Mouse (Mus musculus): Measurements from ENCODE around the gene Tbc1d2. TPM values are rescaled to one million over a fixed set of nuclear protein-coding genes. Genes with fewer than 3 reads are reported as not detected.
A peak's percentile ranks its signal among the peaks of the same experiment; 100 is the strongest.

Gene Tbc1d2
- polyA plus RNA-seq, 1 experiment: 1.0 TPM

GRCm38 (mm10) chr4:46562037-46562436, 88.0 kb downstream of the Tbc1d2 start:
- H3K4me3 ChIP-seq (ENCODE audit: extremely low read depth, insufficient read depth, insufficient read length): no peak overlapping the region
- H3K27me3 ChIP-seq (ENCODE audit: control insufficient read depth, insufficient read depth, low read length): no peaks in the 10 kb centered on the region
- TF ChIP-seq POLR2A (IDR thresholded peaks at IDR 0.05; ENCODE audit: low read depth, low read length) (no peak), CTCF (IDR thresholded peaks at IDR 0.05; ENCODE audit: extremely low read depth, insufficient read depth, insufficient read length, insufficient replicate concordance) (no peak)
- H3K36me3 ChIP-seq (ENCODE audit: control insufficient read depth, insufficient read depth, low read length): peaks cover 7% of the 10 kb centered on the region
- no peak overlapping the region for H3K27ac ChIP-seq (ENCODE audit: insufficient read depth, low read length)
- 79% methylated on average over 5 of the region's 5 CpGs for WGBS
- DNase-seq (ENCODE audit: low read depth in 1 of 2, low spot score in 2 of 2): no peak
- H3K4me1 ChIP-seq (ENCODE audit: control insufficient read depth, insufficient read depth, insufficient read length): peaks cover 42% of the 10 kb centered on the region; the same call in 1 of the 2 replicates

GRCm38 (mm10) chr4:46560069-46560705, 89.8 kb downstream of the Tbc1d2 start:
- whole genome bisulfite sequencing: 91% methylated on average over 14 of the region's 14 CpGs
- Histone ChIP-seq H3K4me1 (ENCODE audit: control insufficient read depth, insufficient read depth, insufficient read length) (peaks cover 38% of the 10 kb centered on the region), H3K27ac (ENCODE audit: insufficient read depth, low read length) (no peak overlapping the region), H3K27me3 (ENCODE audit: control insufficient read depth, insufficient read depth, low read length) (no peaks in the 10 kb centered on the region), H3K36me3 (ENCODE audit: control insufficient read depth, insufficient read depth, low read length) (peaks cover 7% of the 10 kb centered on the region), H3K4me3 (ENCODE audit: extremely low read depth, insufficient read depth, insufficient read length) (no peak overlapping the region)
- TF ChIP-seq POLR2A (IDR thresholded peaks at IDR 0.05; ENCODE audit: low read depth, low read length) (no peak), CTCF (IDR thresholded peaks at IDR 0.05; ENCODE audit: extremely low read depth, insufficient read depth, insufficient read length, insufficient replicate concordance) (no peak)
- no peak for DNase-seq (ENCODE audit: low read depth in 1 of 2, low spot score in 2 of 2)

DNA sequence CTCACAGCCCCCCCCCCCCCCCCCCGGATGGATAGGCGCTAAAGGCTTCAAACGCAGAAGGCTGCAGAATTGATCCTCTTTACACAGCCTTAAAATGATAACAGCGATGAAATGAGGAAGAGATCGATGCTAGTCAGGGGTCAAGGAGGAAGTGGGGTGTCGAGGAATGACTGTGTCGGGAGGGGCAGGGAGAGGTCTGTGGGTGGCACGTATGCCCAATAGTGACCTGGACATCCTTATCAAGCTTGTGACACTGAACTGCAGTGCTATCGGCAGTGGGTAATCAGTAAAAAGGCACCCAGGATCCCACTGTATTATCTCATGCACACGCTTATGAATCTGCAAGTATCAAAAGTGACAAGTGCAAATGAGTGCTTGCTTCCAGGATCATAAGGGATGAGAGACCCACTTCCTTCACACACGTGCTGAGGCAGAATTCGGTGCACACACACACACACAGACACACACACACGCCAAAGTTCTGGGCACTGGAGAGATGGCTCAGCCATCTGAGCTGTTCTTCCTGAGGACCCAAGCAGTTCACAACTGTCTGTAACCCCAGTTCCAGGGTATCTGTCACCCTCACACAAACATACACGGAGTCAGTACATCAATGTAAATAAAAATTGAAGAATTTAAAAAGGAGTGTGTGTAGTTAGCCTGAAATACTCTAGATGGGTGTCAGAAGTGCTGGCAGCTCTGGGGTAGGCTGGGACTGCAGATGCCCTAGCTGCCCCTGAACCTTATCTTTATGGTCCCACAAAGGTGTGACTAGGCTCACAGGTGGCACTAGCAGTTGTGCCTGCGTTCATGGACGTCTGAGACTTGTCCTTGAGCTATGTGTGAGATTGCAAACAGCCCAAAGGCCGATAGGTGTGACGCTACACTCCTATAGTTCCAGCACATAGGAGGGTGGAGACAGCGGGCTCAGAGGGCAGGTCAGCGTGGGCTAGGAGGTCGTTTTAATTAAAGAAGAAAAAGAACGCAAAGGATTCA, 91.0 kb downstream of the Tbc1d2 start:
- Histone ChIP-seq H3K36me3 (ENCODE audit: control insufficient read depth, insufficient read depth, low read length) (peaks cover 7% of the 10 kb centered on the region), H3K27ac (ENCODE audit: insufficient read depth, low read length) (no peak overlapping the region), H3K4me1 (ENCODE audit: control insufficient read depth, insufficient read depth, insufficient read length) (peaks cover 36% of the 10 kb centered on the region), H3K27me3 (ENCODE audit: control insufficient read depth, insufficient read depth, low read length) (no peaks in the 10 kb centered on the region), H3K4me3 (ENCODE audit: extremely low read depth, insufficient read depth, insufficient read length) (no peak overlapping the region)
- 55% methylated on average over 22 of the region's 22 CpGs for WGBS
- DNase-seq (ENCODE audit: low read depth in 1 of 2, low spot score in 2 of 2): no peak
- no peak for TF ChIP-seq POLR2A (IDR thresholded peaks at IDR 0.05; ENCODE audit: low read depth, low read length)
- TF ChIP-seq CTCF (IDR thresholded peaks at IDR 0.05; ENCODE audit: extremely low read depth, insufficient read depth, insufficient read length, insufficient replicate concordance): no peak

- peak overlapping the region; percentile 36; the same call in 1 of the 2 replicates for H3K27ac ChIP-seq (ENCODE audit: insufficient read depth, low read length)
- WGBS: 61% methylated on average over 3 of the region's 3 CpGs
- no peak for DNase-seq (ENCODE audit: low read depth in 1 of 2, low spot score in 2 of 2)
- no peak overlapping the region for H3K4me3 ChIP-seq (ENCODE audit: extremely low read depth, insufficient read depth, insufficient read length)
- peaks cover 4% of the 10 kb centered on the region for H3K36me3 ChIP-seq (ENCODE audit: control insufficient read depth, insufficient read depth, low read length)
- no peaks in the 10 kb centered on the region for H3K27me3 ChIP-seq (ENCODE audit: control insufficient read depth, insufficient read depth, low read length)
- peaks cover 39% of the 10 kb centered on the region for H3K4me1 ChIP-seq (ENCODE audit: control insufficient read depth, insufficient read depth, insufficient read length)
- TF ChIP-seq POLR2A (IDR thresholded peaks at IDR 0.05; ENCODE audit: low read depth, low read length): no peak
- TF ChIP-seq CTCF (IDR thresholded peaks at IDR 0.05; ENCODE audit: extremely low read depth, insufficient read depth, insufficient read length, insufficient replicate concordance): no peak
These were observed 93.1 kb downstream of the Tbc1d2 start for GRCm38 (mm10) chr4:46556933-46557332.

DNA sequence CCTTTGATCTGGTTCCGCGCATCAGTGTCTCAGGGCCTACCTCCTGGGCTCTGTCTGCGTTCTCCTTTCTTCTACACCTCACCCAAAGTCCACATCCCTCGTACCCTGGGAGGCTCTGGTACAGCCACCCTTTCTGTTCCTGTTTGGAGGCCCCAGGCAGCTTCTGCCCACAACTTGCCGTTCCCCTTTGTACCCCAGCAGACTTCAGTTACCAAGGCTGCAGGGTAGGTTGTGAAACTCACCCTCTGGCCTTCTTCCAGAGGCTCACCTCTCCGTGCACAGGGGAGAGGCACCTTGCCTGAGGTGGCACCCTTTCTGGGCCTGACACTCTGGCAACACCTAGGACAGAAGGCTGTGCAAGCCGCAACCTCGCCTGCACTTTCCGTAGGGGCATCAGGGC, 94.2 kb downstream of the Tbc1d2 start:
- no peak for TF ChIP-seq CTCF (IDR thresholded peaks at IDR 0.05; ENCODE audit: extremely low read depth, insufficient read depth, insufficient read length, insufficient replicate concordance)
- no peak for TF ChIP-seq POLR2A (IDR thresholded peaks at IDR 0.05; ENCODE audit: low read depth, low read length)
- Histone ChIP-seq H3K4me1 (ENCODE audit: control insufficient read depth, insufficient read depth, insufficient read length) (peaks cover 39% of the 10 kb centered on the region), H3K27ac (ENCODE audit: insufficient read depth, low read length) (peak overlapping the region; percentile 69), H3K27me3 (ENCODE audit: control insufficient read depth, insufficient read depth, low read length) (no peaks in the 10 kb centered on the region), H3K36me3 (ENCODE audit: control insufficient read depth, insufficient read depth, low read length) (peaks cover 3% of the 10 kb centered on the region), H3K4me3 (ENCODE audit: extremely low read depth, insufficient read depth, insufficient read length) (no peak overlapping the region)
- 47% methylated on average over 9 of the region's 9 CpGs for WGBS
- DNase-seq (ENCODE audit: low read depth in 1 of 2, low spot score in 2 of 2): peak in 1 of 2 experiments; percentile 28

Other genes starting within 250 kb of the Tbc1d2 start
- 8.6 and 9.8 TPM in 2 replicates for gene Hemgn, start 236.7 kb downstream of the Tbc1d2 start, polyA plus RNA-seq (2012; rRNA removed)
- gene Anp32b, start 199.3 kb downstream of the Tbc1d2 start, polyA plus RNA-seq (2012; rRNA removed): 19.1 and 26.6 TPM in 2 replicates
- gene Nans, start 161.0 kb downstream of the Tbc1d2 start, polyA plus RNA-seq (2012; rRNA removed): 19.7 and 22.6 TPM in 2 replicates
- 26.9 and 45.0 TPM in 2 replicates for gene Trim14, start 114.1 kb downstream of the Tbc1d2 start, polyA plus RNA-seq (2012; rRNA removed)
- 36.0 and 51.3 TPM in 2 replicates for gene Coro2a, start 48.0 kb downstream of the Tbc1d2 start, polyA plus RNA-seq (2012; rRNA removed)

Data from spleen, adult 2 months (tissue).